Mouse (Mus musculus) CH12.LX (cell line): ENCODE results near the gene Ntrk2. TPM values are rescaled to one million over a fixed set of nuclear protein-coding genes. Genes with fewer than 3 reads are reported as not detected.

Source experiments
- DNase-seq: peaks from one replicate; pipeline ENCODE4 v3.0.0-alpha.2; 2013; ENCODE audit errors: extremely low read depth
- H3K27ac ChIP-seq: 2 replicates; pipeline ENCODE4 v1.5.1; 2012; ENCODE audit warnings: low read depth, mild to moderate bottlenecking, control low read depth, moderate library complexity; ENCODE audit not compliant: insufficient read depth
- H3K27me3 ChIP-seq: replicated peaks from 2 replicates; pipeline ENCODE3; 2012; ENCODE audit warnings: inconsistent platforms
- H3K36me3 ChIP-seq, 2 experiments: replicated peaks in 1 of 2; 2 replicates each; pipeline versions ENCODE3 to v1.6.1; 2012; ENCODE audit warnings: inconsistent platforms in 1 of 2, low read length in 1 of 2, mild to moderate bottlenecking in 1 of 2, mixed read lengths in 1 of 2, moderate library complexity in 1 of 2; ENCODE audit not compliant: control insufficient read depth in 1 of 2, insufficient read depth in 1 of 2
- H3K4me1 ChIP-seq, 2 experiments: 2 replicates each; pipeline ENCODE4 v1.6.1; 2012; ENCODE audit warnings: inconsistent platforms in 1 of 2, moderate library complexity in 1 of 2; ENCODE audit not compliant: insufficient read depth in 2 of 2, control insufficient read depth in 1 of 2
- H3K4me2 ChIP-seq: 2 replicates; pipeline ENCODE4 v1.6.1; 2012; ENCODE audit warnings: low read depth, mild to moderate bottlenecking, control low read depth; ENCODE audit not compliant: poor library complexity, insufficient read depth, severe bottlenecking
- H3K4me3 ChIP-seq, 3 experiments: fragments of 150-350 bp in 1 of 3; sonication (generic) in 1 of 3; replicated peaks in 1 of 3; 2 replicates each; pipeline versions ENCODE3 to v1.5.1; 2011 to 2012; ENCODE audit warnings: low read depth in 2 of 3, low read length in 2 of 3, mild to moderate bottlenecking in 2 of 3, moderate library complexity in 2 of 3, control low read depth in 1 of 3, improper control_type of control experiment in 1 of 3, inconsistent platforms in 1 of 3, mixed read lengths in 1 of 3; ENCODE audit not compliant: poor library complexity in 1 of 3
- H3K79me2 ChIP-seq: replicated peaks from 2 replicates; pipeline ENCODE4 v1.6.1; 2012; ENCODE audit warnings: mild to moderate bottlenecking, moderate library complexity; ENCODE audit not compliant: control insufficient read depth, poor library complexity, insufficient read depth, severe bottlenecking; ENCODE audit errors: extremely low read depth
- H3K9ac ChIP-seq: 2 replicates; pipeline ENCODE4 v1.6.1; 2012; ENCODE audit warnings: low read depth, mild to moderate bottlenecking, control low read depth, moderate library complexity; ENCODE audit not compliant: insufficient read depth
- H3K9me3 ChIP-seq: replicated peaks from 2 replicates; pipeline ENCODE3; 2012; ENCODE audit warnings: low read length, inconsistent platforms, mixed read lengths
- CTCF ChIP-seq, 2 experiments: IDR thresholded peaks in 1 of 2; conservative IDR thresholded peaks in 1 of 2; 2 replicates each; pipeline ENCODE4 v1.5.1; 2011 to 2012; ENCODE audit warnings: low read depth in 2 of 2, low read length in 2 of 2, improper control_type of control experiment in 1 of 2, inconsistent platforms in 1 of 2, mild to moderate bottlenecking in 1 of 2, moderate library complexity in 1 of 2
- ELF1 ChIP-seq: IDR thresholded peaks from 2 replicates; pipeline ENCODE4 v1.6.1; 2014; ENCODE audit warnings: low read depth, mild to moderate bottlenecking, inconsistent platforms, low read length, improper control_type of control experiment
- EP300 ChIP-seq: IDR thresholded peaks from 2 replicates; pipeline ENCODE4 v1.6.1; 2011; ENCODE audit warnings: low read length, improper control_type of control experiment
- ETS1 ChIP-seq: conservative IDR thresholded peaks from 2 replicates; pipeline ENCODE4 v1.6.1; 2012; ENCODE audit warnings: low read depth, mild to moderate bottlenecking, inconsistent platforms, low read length, improper control_type of control experiment, moderate library complexity
- IRF4 ChIP-seq: IDR thresholded peaks from 2 replicates; pipeline ENCODE4 v1.6.1; 2014; ENCODE audit warnings: low read depth, mild to moderate bottlenecking, inconsistent platforms, low read length, improper control_type of control experiment
- JUN ChIP-seq: IDR thresholded peaks from 2 replicates; pipeline ENCODE4 v1.6.1; 2011; ENCODE audit warnings: low read depth, mild to moderate bottlenecking, low read length, improper control_type of control experiment, moderate library complexity; ENCODE audit not compliant: insufficient read depth
- MAX ChIP-seq: IDR thresholded peaks from 2 replicates; pipeline ENCODE4 v1.6.1; 2011; ENCODE audit warnings: low read length, improper control_type of control experiment
- MYC ChIP-seq: IDR thresholded peaks from 2 replicates; pipeline ENCODE4 v1.6.1; 2011; ENCODE audit warnings: low read depth, mild to moderate bottlenecking, improper control_type of control experiment, low read length
- NELFE ChIP-seq: IDR thresholded peaks from 2 replicates; pipeline ENCODE4 v1.6.1; 2011; ENCODE audit warnings: low read depth, low read length, improper control_type of control experiment
- PAX5 ChIP-seq: IDR thresholded peaks from 2 replicates; pipeline ENCODE4 v1.6.1; 2012; ENCODE audit warnings: low read length, inconsistent platforms, mixed read lengths
- RCOR1 ChIP-seq: conservative IDR thresholded peaks from 2 replicates; pipeline ENCODE4 v1.6.1; 2012; ENCODE audit warnings: low read depth, mild to moderate bottlenecking, inconsistent platforms, low read length, improper control_type of control experiment
- SIN3A ChIP-seq: IDR thresholded peaks from 2 replicates; pipeline ENCODE4 v1.6.1; 2012; ENCODE audit warnings: low read length, improper control_type of control experiment, inconsistent platforms
- TBP ChIP-seq: conservative IDR thresholded peaks from 2 replicates; pipeline ENCODE4 v1.6.1; 2011; ENCODE audit warnings: low read depth, low read length, improper control_type of control experiment
- TCF12 ChIP-seq: IDR thresholded peaks from 2 replicates; pipeline ENCODE4 v1.6.1; 2014; ENCODE audit warnings: low read depth, mild to moderate bottlenecking, inconsistent platforms, low read length, improper control_type of control experiment
- UBTF ChIP-seq: IDR thresholded peaks from 2 replicates; pipeline ENCODE4 v1.6.1; 2012; ENCODE audit warnings: low read depth, mild to moderate bottlenecking, inconsistent platforms, low read length, improper control_type of control experiment, moderate library complexity
- USF1 ChIP-seq: IDR thresholded peaks from 2 replicates; pipeline ENCODE4 v1.6.1; 2014; ENCODE audit warnings: low read depth, mild to moderate bottlenecking, inconsistent platforms, low read length, improper control_type of control experiment
- ZMIZ1 ChIP-seq: IDR thresholded peaks from 2 replicates; pipeline ENCODE4 v1.6.1; 2012; ENCODE audit warnings: low read depth, mild to moderate bottlenecking, inconsistent platforms, low read length, improper control_type of control experiment
- dilution Hi-C: fragments of 300-500 bp; cut with MboI; formaldehyde crosslinking; loops from 2 replicates; pipeline ENCODE4 v1.14.3; 2020; ENCODE audit warnings: low sequenced_read_pairs; ENCODE audit not compliant: extremely low pct_unique_long_range_greater_than_20kb, extremely low pct_ligation_motif_present
- in situ Hi-C: fragments of 300-500 bp; cut with MboI; formaldehyde crosslinking; loops from 3 replicates; pipeline ENCODE4 v1.14.3; 2019; ENCODE audit warnings: low sequenced_read_pairs, low pct_ligation_motif_present, low pct_unique_long_range_greater_than_20kb, mixed read lengths
- polyA plus RNA-seq: library from polyadenylated mRNA; unstranded; fragments of >175 nt; gene quantifications from 2 replicates; pipeline ENCODE4 v1.2.1, GENCODE M21; 2012; ENCODE audit warnings: low read depth; ENCODE audit not compliant: insufficient read length
- total RNA-seq, 2 experiments: library from RNA; depleted of rRNA; stranded (reverse); fragments of 300-350 nt in 1 of 2; fragments of >200 nt in 1 of 2; gene quantifications; 2 replicates each; pipeline ENCODE4 v1.2.3; 2012 to 2014

Ntrk2 gene
- total and polyA plus RNA-seq, 3 experiments: not detected

DNA sequence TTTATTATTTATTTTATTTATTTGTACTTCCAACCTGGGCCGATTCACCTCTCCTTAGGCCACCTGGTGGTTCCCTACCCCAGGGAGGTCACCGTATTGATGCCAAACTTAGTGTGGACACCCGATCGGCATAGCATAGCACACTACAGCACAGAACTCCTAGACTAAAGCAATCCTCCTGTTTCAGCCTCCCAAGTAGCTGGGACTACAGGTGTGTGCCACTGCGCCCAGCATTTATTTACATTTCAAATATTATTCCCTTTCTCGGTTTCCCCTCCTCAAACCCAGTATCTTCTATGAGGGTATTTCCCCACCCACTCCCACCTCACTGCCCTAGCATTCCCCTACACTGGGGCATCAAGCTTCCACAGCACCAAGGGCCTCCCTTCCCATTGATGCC is 38.1 kb upstream of the Ntrk2 start:
- in situ Hi-C loops: no loop called here
- peaks cover 71% of the 10 kb centered on the region for H3K9me3 ChIP-seq
- TF ChIP-seq PAX5 (no peak), IRF4 (no peak), MAX (no peak), TCF12 (no peak), USF1 (no peak), EP300 (no peak), JUN (no peak), ZMIZ1 (no peak), ELF1 (no peak), UBTF (no peak), ETS1 (no peak), MYC (no peak), RCOR1 (no peak)
- no peak for DNase-seq
- no peaks in the 10 kb centered on the region for H3K79me2 ChIP-seq
- H3K27ac ChIP-seq: no peak overlapping the region
- no peaks in the 10 kb centered on the region for H3K4me1 ChIP-seq
- dilution Hi-C loops: no loop called here
- H3K9ac ChIP-seq: no peak overlapping the region
- no peaks in the 10 kb centered on the region for H3K27me3 ChIP-seq
- no peaks in the 10 kb centered on the region for H3K36me3 ChIP-seq
- no peak overlapping the region for H3K4me2 ChIP-seq
- H3K4me3 ChIP-seq: no peak overlapping the region

DNA sequence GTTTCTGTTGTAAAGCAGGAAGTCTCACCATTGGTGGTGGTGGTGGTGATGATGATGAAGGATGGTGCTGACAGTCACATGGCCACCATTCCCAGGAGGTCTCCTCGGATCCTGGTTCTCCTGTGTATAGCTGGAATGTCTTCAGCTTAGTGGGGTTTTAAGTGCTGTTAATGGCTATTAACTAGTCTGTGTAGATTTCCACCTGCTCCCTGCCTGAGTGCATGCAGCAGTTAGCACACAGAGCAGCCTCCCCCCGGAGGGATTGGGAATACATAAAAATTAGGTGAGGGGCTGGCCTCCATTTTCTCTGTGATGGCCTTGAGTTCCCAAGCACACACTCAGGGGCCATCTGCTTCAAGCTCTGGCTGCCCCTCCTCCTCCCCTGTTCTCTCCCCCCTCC is 36.9 kb upstream of the Ntrk2 start:
- H3K9me3 ChIP-seq: peaks cover 73% of the 10 kb centered on the region
- no peak for DNase-seq

More for the DNA sequence above, 36.9 kb upstream of the Ntrk2 start:
- Histone ChIP-seq H3K79me2 (no peaks in the 10 kb centered on the region), H3K36me3 (no peaks in the 10 kb centered on the region), H3K4me2 (no peak overlapping the region), H3K27me3 (no peaks in the 10 kb centered on the region), H3K9ac (no peak overlapping the region), H3K27ac (no peak overlapping the region), H3K4me1 (no peaks in the 10 kb centered on the region), H3K4me3 (no peak overlapping the region)
- in situ Hi-C loops (no loop called here), dilution Hi-C loops (no loop called here)
- TF ChIP-seq ELF1 (no peak), NELFE (no peak), MYC (no peak), SIN3A (no peak), TBP (no peak), IRF4 (no peak), CTCF (conservative IDR thresholded peaks at IDR 0.05 in 1 of 2, IDR thresholded peaks at IDR 0.05 in 1 of 2; ENCODE audit: low read depth in 2 of 2, low read length in 2 of 2) (no peak), JUN (no peak), RCOR1 (no peak), TCF12 (no peak), ZMIZ1 (no peak)
